Comparison of ENCODE assay signal across 9 mouse cellular contexts in genomic region chr15:98877331-98877730, GRCm38 (mm10). TPM values are rescaled to one million over a fixed set of nuclear protein-coding genes. Genes with fewer than 3 reads are reported as not detected.
DNase-seq lines count a peak whose midpoint lies in the region; ATAC-seq and TF ChIP-seq lines count a peak whose summit lies in the region.
"Had no signal": no experiment of that assay in that cellular context is flagged by ENCODE, and none has a peak within 500 bp of the region (broad histone marks: within the 10 kb centered on the region; RNA-seq: fewer than 3 reads in every experiment).

No protein-coding gene starts in this region.

- peaks cover 4% of the 10 kb centered on the region; the same call in 1 of the 2 replicates for H3K36me3 ChIP-seq in intestine, embryonic 14.5 days (ENCODE audit: control insufficient read depth, insufficient read depth, low read length)
- no peaks in the 10 kb centered on the region for H3K36me3 ChIP-seq in intestine, embryonic 15.5 days
- H3K36me3 ChIP-seq in C2C12 (ENCODE audit: control insufficient read depth, insufficient read depth): peaks cover 23% of the 10 kb centered on the region
- H3K36me3 ChIP-seq: limb, embryonic 15.5 days had no signal

- H3K27ac ChIP-seq in intestine, embryonic 14.5 days (ENCODE audit: low read depth): no peak overlapping the region
- no peak overlapping the region for H3K27ac ChIP-seq in intestine, embryonic 15.5 days
- H3K27ac ChIP-seq: limb, embryonic 15.5 days had no signal

- H3K4me2 ChIP-seq in intestine, embryonic 14.5 days (ENCODE audit: low read length): no peak overlapping the region
- H3K4me2 ChIP-seq in intestine, embryonic 15.5 days (replicated peaks): no peak overlapping the region
- H3K4me2 ChIP-seq: limb, embryonic 15.5 days had no signal

- H3ac ChIP-seq in C2C12 (ENCODE audit: control insufficient read depth, insufficient read length, low read depth): no peak overlapping the region

- H3K79me2 ChIP-seq in C2C12 (ENCODE audit: control insufficient read depth, insufficient read depth): peaks cover 25% of the 10 kb centered on the region

- ATAC-seq in intestine, embryonic 14.5 days (replicated peaks; ENCODE audit: low FRiP score, low TSS enrichment, low read depth): no peak
- no peak for ATAC-seq in intestine, embryonic 15.5 days
- no peak for ATAC-seq in activated CD4-positive, CD25-positive, alpha-beta regulatory T cell, adult 4 months

- DNase-seq in intestine, embryonic 14.5 days (ENCODE audit: low spot score): peak; percentile 72
- peak; percentile 89 for DNase-seq in NIH3T3 (ENCODE audit: low read depth)
- peak; percentile 74 for DNase-seq in embryo, embryonic 9.5 days (ENCODE audit: extremely low spot score)
- DNase-seq in left cerebral cortex, postnatal 10 days (ENCODE audit: extremely low spot score in 1 of 2, low spot score in 2 of 2): peak; percentile 56 to 76
- peak; percentile 87 for DNase-seq in retina, postnatal 1 day

- H3K4me1 ChIP-seq in intestine, embryonic 14.5 days (replicated peaks; ENCODE audit: control insufficient read depth, insufficient read depth, low read length): peaks cover 6% of the 10 kb centered on the region
- H3K4me1 ChIP-seq in intestine, embryonic 15.5 days (replicated peaks): 0 out of 2 replicates have a peak, but pooled peaks cover 7% of the 10 kb centered on the region

- H3K9me3 ChIP-seq in intestine, embryonic 14.5 days (ENCODE audit: control insufficient read depth, low read length): no peaks in the 10 kb centered on the region
- H3K9me3 ChIP-seq in intestine, embryonic 15.5 days: no peaks in the 10 kb centered on the region
- H3K9me3 ChIP-seq: limb, embryonic 15.5 days had no signal

- intact Hi-C loops in left cerebral cortex, postnatal 10 days (cut with DNase I): loop anchor here (5.0 kb wide), 1 partner anchor 50 kb away; no protein-coding TSS in a partner anchor

- peak; percentile 77 for TF ChIP-seq CTCF in C2C12 (IDR thresholded peaks at IDR 0.05; ENCODE audit: control insufficient read depth, insufficient read depth, insufficient read length)

- no peak overlapping the region for H3K9ac ChIP-seq in intestine, embryonic 14.5 days (ENCODE audit: low read length)
- H3K9ac ChIP-seq in intestine, embryonic 15.5 days: no peak overlapping the region
- H3K9ac ChIP-seq: limb, embryonic 15.5 days had no signal

- WGBS in intestine, embryonic 14.5 days: 13% methylated on average over 3 of the region's 3 CpGs
- 18% methylated on average over 3 of the region's 3 CpGs for WGBS in intestine, embryonic 15.5 days

- H3K79me3 ChIP-seq in C2C12 (ENCODE audit: low read depth): peaks cover 5% of the 10 kb centered on the region

- H3K27me3 ChIP-seq in intestine, embryonic 14.5 days (replicated peaks; ENCODE audit: control insufficient read depth, insufficient read depth, low read length): no peaks in the 10 kb centered on the region
- no peaks in the 10 kb centered on the region for H3K27me3 ChIP-seq in intestine, embryonic 15.5 days (replicated peaks)
- no peaks in the 10 kb centered on the region for H3K27me3 ChIP-seq in C2C12 (ENCODE audit: control insufficient read depth, insufficient read depth, insufficient read length)
- H3K27me3 ChIP-seq: limb, embryonic 15.5 days had no signal

- H3K4me3 ChIP-seq in intestine, embryonic 14.5 days (ENCODE audit: low read depth, low read length): no peak overlapping the region
- H3K4me3 ChIP-seq in intestine, embryonic 15.5 days (replicated peaks): no peak overlapping the region
- no peak overlapping the region for H3K4me3 ChIP-seq in C2C12 (ENCODE audit: insufficient read depth, poor library complexity, severe bottlenecking)
- H3K4me3 ChIP-seq: limb, embryonic 15.5 days had no signal

TF ChIP-seq in C2C12, 6 proteins besides CTCF, POLR2A, EP300 and RAD21:
- TF ChIP-seq USF1 (IDR thresholded peaks at IDR 0.05; ENCODE audit: low read depth) (no peak), CEBPB (IDR thresholded peaks at IDR 0.05; ENCODE audit: low read depth) (no peak), MAX (IDR thresholded peaks at IDR 0.05) (no peak), FOSL1 (IDR thresholded peaks at IDR 0.05; ENCODE audit: insufficient read depth, low read length, poor library complexity, severe bottlenecking) (no peak)

RNA-seq across cellular contexts. Expression of gene Kmt2d, which starts 6.3 kb away (rescaled TPM):
- polyA plus RNA-seq in intestine, embryonic 14.5 days (2014; fragmentation: Nextera tagmentation; extraction: Ambion mirVana): 16.2 and 17.5 TPM in 2 replicates
- polyA plus RNA-seq in intestine, embryonic 15.5 days (2015; fragmentation: Nextera tagmentation; extraction: Ambion mirVana): 9.6 and 10.4 TPM in 2 replicates
- 23.8 TPM for polyA plus RNA-seq in C2C12 (2012; fragmentation: generic; extraction: Trizol)
- 10 to 100 TPM; 62.4 to 64.3 TPM for total RNA-seq in left cerebral cortex, postnatal 10 days (2021)
- 10 to 100 TPM; 21.7 to 29.2 TPM for polyA plus RNA-seq in activated CD4-positive, CD25-positive, alpha-beta regulatory T cell, adult 4 months (2017; shearing (Covaris generic))

RNA-seq across cellular contexts. Expression of gene Rhebl1, which starts 17.0 kb away (rescaled TPM):
- 9.5 and 11.4 TPM in 2 replicates for polyA plus RNA-seq in intestine, embryonic 14.5 days (2014; fragmentation: Nextera tagmentation; extraction: Ambion mirVana)
- polyA plus RNA-seq in intestine, embryonic 15.5 days (2015; fragmentation: Nextera tagmentation; extraction: Ambion mirVana): 10.8 and 12.5 TPM in 2 replicates
- 9.7 TPM for polyA plus RNA-seq in C2C12 (2012; fragmentation: generic; extraction: Trizol)
- total RNA-seq in left cerebral cortex, postnatal 10 days (2021): 10 to 100 TPM; 11.2 to 14.1 TPM
- polyA plus RNA-seq in activated CD4-positive, CD25-positive, alpha-beta regulatory T cell, adult 4 months (2017; shearing (Covaris generic)): 1 to 10 TPM; 8.7 to 8.8 TPM

RNA-seq across cellular contexts. Expression of gene Dhh, which starts 21.0 kb away (rescaled TPM):
- 0.62 and 1.0 TPM in 2 replicates for polyA plus RNA-seq in intestine, embryonic 14.5 days (2014; fragmentation: Nextera tagmentation; extraction: Ambion mirVana)
- polyA plus RNA-seq in intestine, embryonic 15.5 days (2015; fragmentation: Nextera tagmentation; extraction: Ambion mirVana): 0.96 and 1.1 TPM in 2 replicates
- polyA plus RNA-seq in C2C12 (2012; fragmentation: generic; extraction: Trizol): 0.16 TPM
- under 1 TPM; 0.16 to 0.47 TPM for total RNA-seq in left cerebral cortex, postnatal 10 days (2021)
- polyA plus RNA-seq in activated CD4-positive, CD25-positive, alpha-beta regulatory T cell, adult 4 months (2017; shearing (Covaris generic)): under 1 TPM; 0.11 to 0.15 TPM

RNA-seq across cellular contexts. Expression of gene Lmbr1l, which starts 40.7 kb away (rescaled TPM):
- polyA plus RNA-seq in intestine, embryonic 14.5 days (2014; fragmentation: Nextera tagmentation; extraction: Ambion mirVana): 4.1 and 5.5 TPM in 2 replicates
- polyA plus RNA-seq in intestine, embryonic 15.5 days (2015; fragmentation: Nextera tagmentation; extraction: Ambion mirVana): 18.6 and 19.0 TPM in 2 replicates
- 18.0 TPM for polyA plus RNA-seq in C2C12 (2012; fragmentation: generic; extraction: Trizol)
- 10 to 100 TPM; 15.4 to 21.6 TPM for total RNA-seq in left cerebral cortex, postnatal 10 days (2021)
- 10 to 100 TPM; 24.2 to 42.0 TPM for polyA plus RNA-seq in activated CD4-positive, CD25-positive, alpha-beta regulatory T cell, adult 4 months (2017; shearing (Covaris generic))

RNA-seq across cellular contexts. Expression of gene Prkag1, which starts 46.0 kb away (rescaled TPM):
- 77.0 and 77.3 TPM in 2 replicates for polyA plus RNA-seq in intestine, embryonic 14.5 days (2014; fragmentation: Nextera tagmentation; extraction: Ambion mirVana)
- 88.3 and 89.0 TPM in 2 replicates for polyA plus RNA-seq in intestine, embryonic 15.5 days (2015; fragmentation: Nextera tagmentation; extraction: Ambion mirVana)
- polyA plus RNA-seq in C2C12 (2012; fragmentation: generic; extraction: Trizol): 132 TPM
- 10 to 100 TPM; 41.7 to 44.6 TPM for total RNA-seq in left cerebral cortex, postnatal 10 days (2021)
- 100 to 1,000 TPM in 1 of 2 experiments, 10 to 100 TPM in 1; 98.2 to 133 TPM for polyA plus RNA-seq in activated CD4-positive, CD25-positive, alpha-beta regulatory T cell, adult 4 months (2017; shearing (Covaris generic))
